Mouse (Mus musculus) midbrain, embryonic 12.5 days (tissue): ENCODE results near the gene Irs2. TPM values are rescaled to one million over a fixed set of nuclear protein-coding genes. Genes with fewer than 3 reads are reported as not detected.

Experiments used
- ATAC-seq: fragments of 200-750 bp; cut with Nextera tagmentation; 2 replicates; pipeline ENCODE4 v1.8.0; 2017; ENCODE audit warnings: low read depth, moderate TSS enrichment, moderate library complexity; ENCODE audit not compliant: low FRiP score
- H3K27ac ChIP-seq: fragments of 300-500 bp; sonication (generic); replicated peaks from 2 replicates; pipeline ENCODE4 v1.5.1; 2016; ENCODE audit warnings: mild to moderate bottlenecking
- H3K27me3 ChIP-seq: fragments of 300-500 bp; sonication (generic); 2 replicates; pipeline ENCODE4 v1.6.1; 2016; ENCODE audit warnings: mild to moderate bottlenecking
- H3K36me3 ChIP-seq: fragments of 300-500 bp; sonication (generic); 2 replicates; pipeline ENCODE4 v1.6.1; 2016
- H3K4me1 ChIP-seq: fragments of 300-500 bp; sonication (generic); 2 replicates; pipeline ENCODE4 v1.6.1; 2016
- H3K4me2 ChIP-seq: fragments of 300-500 bp; sonication (generic); replicated peaks from 2 replicates; pipeline ENCODE4 v1.6.1; 2016; ENCODE audit warnings: mild to moderate bottlenecking, moderate library complexity
- H3K4me3 ChIP-seq: fragments of 300-500 bp; sonication (generic); 2 replicates; pipeline ENCODE4 v1.5.1; 2016; ENCODE audit warnings: mild to moderate bottlenecking
- H3K9ac ChIP-seq: fragments of 300-500 bp; sonication (generic); replicated peaks from 2 replicates; pipeline ENCODE4 v1.6.1; 2016; ENCODE audit warnings: mild to moderate bottlenecking, moderate library complexity
- H3K9me3 ChIP-seq: fragments of 300-500 bp; sonication (generic); 2 replicates; pipeline ENCODE4 v1.6.1; 2016; ENCODE audit warnings: mild to moderate bottlenecking
- WGBS: fragments of 180-500 bp; shearing (Covaris S2); methylation state at CpG from one replicate; pipeline ENCODE4 v1.1.7; 2016; 5-methylcytosine and 5-hydroxymethylcytosine counted together
- polyA plus RNA-seq: library from polyadenylated mRNA; unstranded; fragments of >200 nt; fragmentation: Nextera tagmentation; extraction: Ambion mirVana; gene quantifications from 2 replicates; pipeline ENCODE4 v1.2.1, GENCODE M21; 2016

The Irs2 gene
- polyA plus RNA-seq, 1 experiment from 2014 or later, result 7.9 TPM

DNA sequence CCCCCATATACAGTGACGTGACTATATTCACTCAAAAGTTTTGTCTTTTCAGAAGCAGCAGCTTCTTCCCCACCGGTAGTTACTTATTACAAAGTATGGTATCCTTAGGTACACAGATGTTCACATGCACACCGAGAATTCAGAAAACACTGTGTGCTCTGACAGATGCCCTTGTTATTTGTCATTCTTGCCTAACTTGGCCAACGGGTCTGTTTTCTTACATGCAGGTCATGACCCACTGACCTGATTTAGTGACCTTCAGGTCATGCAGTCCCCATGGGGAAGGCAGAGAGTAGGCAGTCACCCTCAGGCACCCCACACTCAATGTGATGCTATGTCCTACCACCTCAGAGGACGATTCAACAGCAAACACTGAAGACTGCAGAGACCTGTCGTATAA lies 68.4 kb downstream of the Irs2 start:
- H3K4me2 ChIP-seq, result no peak overlapping the region
- H3K27ac ChIP-seq, result no peak overlapping the region
- no peak for ATAC-seq
- 63% methylated on average over 6 of the region's 6 CpGs for WGBS
- no peaks in the 10 kb centered on the region for H3K36me3 ChIP-seq
- no peaks in the 10 kb centered on the region for H3K9me3 ChIP-seq
- no peak overlapping the region for H3K9ac ChIP-seq
- H3K4me1 ChIP-seq, result no peaks in the 10 kb centered on the region
- peaks cover 13% of the 10 kb centered on the region for H3K27me3 ChIP-seq
- H3K4me3 ChIP-seq, result no peak overlapping the region

DNA sequence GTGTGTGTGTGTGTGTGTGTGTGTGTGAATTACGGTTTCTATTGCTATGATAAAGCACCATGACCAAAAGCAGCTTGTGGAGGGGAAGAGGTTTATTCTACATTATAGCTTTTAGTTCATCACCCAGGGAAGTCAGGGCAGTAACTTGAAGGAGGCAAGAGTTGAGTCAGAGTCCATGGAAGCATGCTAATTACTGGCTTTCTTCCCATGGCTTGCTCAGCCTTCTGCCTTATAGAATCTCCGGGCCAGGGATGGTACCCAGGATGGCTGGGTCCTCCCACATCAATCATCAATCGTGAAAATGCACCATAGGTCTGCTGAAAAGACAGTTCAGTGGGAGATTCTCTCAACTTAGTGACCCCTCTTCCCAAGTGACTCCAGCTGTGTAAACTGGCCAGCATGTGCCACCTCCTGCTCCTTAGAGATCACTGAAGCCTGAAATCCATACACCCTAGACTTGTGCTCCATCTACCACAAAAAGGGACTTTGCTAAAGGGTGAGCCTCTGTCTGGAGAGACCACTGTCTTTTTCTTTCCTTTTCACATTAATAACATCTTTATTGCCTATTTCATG lies 69.0 kb downstream of the Irs2 start:
- H3K9ac ChIP-seq, result no peak overlapping the region
- no peak for ATAC-seq
- H3K27ac ChIP-seq, result no peak overlapping the region
- peaks cover 14% of the 10 kb centered on the region for H3K27me3 ChIP-seq
- H3K4me2 ChIP-seq, result no peak overlapping the region
- H3K4me1 ChIP-seq, result no peaks in the 10 kb centered on the region
- H3K4me3 ChIP-seq, result no peak overlapping the region
- H3K36me3 ChIP-seq, result no peaks in the 10 kb centered on the region
- 65% methylated on average over 3 of the region's 3 CpGs for WGBS
- no peaks in the 10 kb centered on the region for H3K9me3 ChIP-seq

DNA sequence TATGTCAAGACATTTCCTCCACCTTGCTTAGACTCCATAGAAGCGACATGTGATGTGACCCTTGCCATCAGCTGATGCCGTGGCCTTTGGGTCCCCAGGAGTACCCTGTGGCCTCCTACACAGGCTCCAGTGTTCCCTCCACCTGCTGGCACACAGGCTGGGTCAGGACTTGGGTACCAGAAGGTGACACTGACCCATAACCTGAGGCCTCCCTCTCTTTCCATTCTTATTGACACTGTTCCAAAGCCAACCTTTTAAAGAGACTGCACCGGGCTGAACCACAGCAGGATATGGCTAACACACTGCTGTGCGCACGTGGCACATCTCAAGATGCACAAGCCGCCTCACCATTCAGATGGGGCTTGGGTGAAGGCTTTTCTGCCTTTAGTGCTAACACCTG lies 70.0 kb downstream of the Irs2 start:
- Histone ChIP-seq H3K27me3 (peaks cover 14% of the 10 kb centered on the region), H3K36me3 (no peaks in the 10 kb centered on the region), H3K27ac (no peak overlapping the region), H3K4me2 (no peak overlapping the region), H3K4me1 (no peaks in the 10 kb centered on the region), H3K9ac (no peak overlapping the region), H3K4me3 (no peak overlapping the region), H3K9me3 (no peaks in the 10 kb centered on the region)
- no peak for ATAC-seq
- WGBS, result 86% methylated on average over 6 of the region's 6 CpGs

DNA sequence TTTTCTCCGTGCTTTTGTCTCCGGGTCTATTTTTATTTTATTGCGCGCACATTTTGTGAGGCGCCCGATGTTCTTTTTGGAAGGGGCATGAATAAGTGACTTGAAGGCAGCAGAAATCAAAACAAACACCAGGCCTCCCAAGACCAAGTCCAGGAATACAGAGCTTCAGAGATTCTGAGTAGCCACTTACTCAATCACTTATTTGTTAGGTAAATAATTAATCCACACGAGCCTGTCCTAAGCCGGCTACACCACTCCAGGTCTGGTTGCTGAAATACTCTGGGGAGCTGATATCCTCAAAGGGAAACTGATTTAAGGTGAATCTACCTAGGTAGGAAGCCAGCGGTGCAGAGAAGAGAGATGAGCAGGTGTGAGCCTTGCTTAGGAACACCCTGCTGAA lies 71.6 kb downstream of the Irs2 start:
- Histone ChIP-seq H3K4me3 (no peak overlapping the region), H3K9me3 (no peaks in the 10 kb centered on the region), H3K27ac (no peak overlapping the region), H3K36me3 (no peaks in the 10 kb centered on the region), H3K27me3 (peaks cover 8% of the 10 kb centered on the region; the same call in 1 of the 2 replicates), H3K4me2 (no peak overlapping the region), H3K9ac (no peak overlapping the region), H3K4me1 (no peaks in the 10 kb centered on the region)
- ATAC-seq, result no peak
- 83% methylated on average over 9 of the region's 9 CpGs for WGBS

DNA sequence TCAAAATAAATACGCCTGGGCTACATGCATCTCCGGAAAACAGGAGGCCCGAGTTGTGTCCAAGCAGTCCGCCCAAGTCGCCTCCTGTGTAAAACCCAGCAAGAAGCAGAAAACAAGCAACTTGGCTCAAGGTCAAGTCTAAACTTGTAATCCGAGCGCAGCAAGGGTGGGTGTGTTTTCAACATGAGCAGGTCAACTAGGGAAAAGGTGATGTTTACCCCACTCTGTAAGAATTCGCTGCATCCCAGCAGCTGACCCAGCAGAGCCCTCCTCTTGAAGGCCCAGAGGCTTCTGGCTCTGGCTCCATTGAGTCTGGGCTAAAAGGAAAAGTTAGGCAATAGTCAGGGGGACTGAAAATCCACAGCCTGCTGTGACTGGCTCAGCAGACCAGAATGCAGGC lies 73.0 kb downstream of the Irs2 start:
- H3K27me3 ChIP-seq, result peaks cover 8% of the 10 kb centered on the region; the same call in 1 of the 2 replicates
- no peak overlapping the region for H3K4me2 ChIP-seq
- WGBS, result 87% methylated on average over 8 of the region's 8 CpGs
- ATAC-seq, result no peak
- H3K36me3 ChIP-seq, result no peaks in the 10 kb centered on the region
- no peaks in the 10 kb centered on the region for H3K4me1 ChIP-seq
- H3K27ac ChIP-seq, result no peak overlapping the region
- no peak overlapping the region for H3K9ac ChIP-seq
- H3K9me3 ChIP-seq, result no peaks in the 10 kb centered on the region
- H3K4me3 ChIP-seq, result no peak overlapping the region
